Mouse (Mus musculus) heart, adult 8-10 months (tissue): ENCODE results near the gene Mfap3. TPM values are rescaled to one million over a fixed set of nuclear protein-coding genes. Genes with fewer than 3 reads are reported as not detected.
"Not testable (repeated sequence)": the region's sequence is repeated elsewhere in the genome, so short reads cannot be mapped to it uniquely, and the experiment has no call there.

Experiments
- DNase-seq: peaks from one replicate; pipeline ENCODE4 v3.0.0; 2022; ENCODE audit warnings: low spot score
- total RNA-seq, 4 experiments: library from RNA; stranded (reverse); gene quantifications; 2 replicates each; pipeline ENCODE4 v1.2.4; 2022

Mfap3 gene
- total RNA-seq, 4 experiments from 2014 or later: 9.7 to 13.1 (median 11.2) TPM

GRCm38 (mm10) chr11:57529111-57529510 is 10.6 kb downstream of the Mfap3 start:
- no peak for DNase-seq

GRCm38 (mm10) chr11:57531300-57531950 is 13.0 kb downstream of the Mfap3 start:
- DNase-seq: no peak

GRCm38 (mm10) chr11:57532306-57532705 is 13.8 kb downstream of the Mfap3 start:
- DNase-seq: no peak

GRCm38 (mm10) chr11:57535912-57536311 is 17.4 kb downstream of the Mfap3 start:
- DNase-seq: no peak

DNA sequence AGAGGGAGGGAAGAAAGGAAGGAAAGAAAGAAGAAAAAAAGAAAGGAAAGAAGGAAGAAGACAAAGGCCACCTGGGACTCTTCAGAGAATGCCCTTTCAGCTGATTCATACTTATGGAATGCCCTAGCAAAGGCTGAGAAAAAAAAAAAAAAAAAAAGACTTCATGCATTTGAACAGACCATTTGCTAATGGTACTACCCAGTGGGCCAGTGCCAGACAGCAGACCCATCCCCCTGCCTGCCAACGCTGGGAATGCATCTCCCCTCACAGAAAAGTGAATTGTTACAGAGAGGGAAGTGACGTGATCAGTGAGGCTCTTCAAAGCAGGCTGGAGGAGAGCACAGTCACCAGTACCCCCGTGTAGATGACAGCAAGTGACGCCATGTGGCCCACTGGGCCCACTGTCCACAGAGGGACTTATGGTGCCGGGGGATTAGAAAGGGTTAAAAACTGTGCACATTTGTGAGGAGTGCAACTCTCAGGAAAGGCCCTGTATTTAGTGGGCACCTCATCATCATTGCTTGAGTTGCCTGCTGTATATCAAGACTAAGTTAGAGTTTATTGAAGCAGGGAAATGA is 21.5 kb downstream of the Mfap3 start:
- DNase-seq: no peak

GRCm38 (mm10) chr11:57540681-57541080 is 22.2 kb downstream of the Mfap3 start:
- DNase-seq: no peak

DNA sequence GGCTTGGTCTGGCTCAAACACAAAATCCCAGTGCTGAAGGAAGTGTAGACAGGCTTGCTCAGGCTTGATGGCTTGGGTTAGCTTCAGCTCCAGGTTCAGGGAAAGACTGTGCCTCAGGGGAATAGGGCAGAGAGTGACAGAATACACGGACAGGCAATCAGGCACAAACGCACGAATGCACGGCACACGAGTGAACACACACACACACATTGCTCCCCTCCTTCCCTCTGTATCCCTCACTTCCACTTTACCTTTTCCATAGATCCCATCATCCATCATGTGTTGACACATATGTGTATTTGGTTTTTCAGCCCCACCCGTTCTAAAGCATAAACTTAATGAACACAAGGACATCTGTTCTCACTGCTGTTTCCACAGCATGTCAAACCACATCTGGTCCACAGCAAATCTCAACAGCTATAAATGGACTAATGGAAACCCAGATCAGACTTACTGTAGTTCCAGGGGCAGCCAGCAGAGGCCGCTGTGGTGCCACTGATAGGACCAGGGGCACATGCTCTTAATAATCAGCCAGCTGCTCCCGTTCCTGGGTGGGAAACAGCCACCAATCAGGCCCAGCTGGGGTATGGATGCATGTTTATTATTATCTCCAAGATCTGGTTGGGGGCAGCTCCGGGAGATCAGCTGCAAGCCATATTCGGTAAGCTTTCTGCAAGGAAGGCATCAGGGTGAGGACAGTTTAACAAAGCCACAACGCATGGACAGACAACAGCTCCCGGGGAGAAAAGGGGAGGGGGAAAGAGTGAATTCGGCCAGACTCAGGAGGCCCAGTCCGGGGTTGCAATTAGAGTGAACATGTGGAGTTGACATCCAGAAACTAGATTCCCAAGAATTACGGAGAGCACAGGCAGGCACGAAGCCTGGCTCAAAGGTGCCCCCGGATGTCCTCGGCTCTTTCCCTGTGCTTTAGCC is 30.4 kb downstream of the Mfap3 start:
- DNase-seq: peak; percentile 72

GRCm38 (mm10) chr11:57550230-57550629 is 31.8 kb downstream of the Mfap3 start:
- DNase-seq: no peak

DNA sequence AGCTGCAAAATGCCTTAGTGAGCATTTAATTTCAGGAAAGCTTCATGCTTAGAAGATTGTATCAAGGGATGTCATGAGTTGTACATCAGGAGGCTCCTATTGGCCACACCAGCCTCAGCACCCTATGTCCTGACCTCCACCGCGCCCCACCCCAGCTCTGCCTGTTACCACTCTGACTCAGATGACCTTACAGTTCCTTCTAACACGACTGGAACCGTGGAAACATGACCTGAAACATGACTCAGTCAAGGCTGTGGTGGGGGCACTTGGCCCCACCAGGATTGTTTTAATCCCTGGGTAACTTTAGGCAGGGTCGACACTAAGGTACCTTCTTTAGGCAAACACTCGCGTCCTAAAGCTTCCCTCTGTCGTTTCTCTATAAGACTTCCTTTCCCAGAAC is 32.6 kb downstream of the Mfap3 start:
- DNase-seq: no peak

GRCm38 (mm10) chr11:57553015-57553780 is 34.7 kb downstream of the Mfap3 start:
- no peak for DNase-seq

- not testable (repeated sequence) for DNase-seq
Observed at GRCm38 (mm10) chr11:57557936-57558335, 39.5 kb downstream of the Mfap3 start.

GRCm38 (mm10) chr11:57564564-57564963 is 46.1 kb downstream of the Mfap3 start:
- DNase-seq: no peak

DNA sequence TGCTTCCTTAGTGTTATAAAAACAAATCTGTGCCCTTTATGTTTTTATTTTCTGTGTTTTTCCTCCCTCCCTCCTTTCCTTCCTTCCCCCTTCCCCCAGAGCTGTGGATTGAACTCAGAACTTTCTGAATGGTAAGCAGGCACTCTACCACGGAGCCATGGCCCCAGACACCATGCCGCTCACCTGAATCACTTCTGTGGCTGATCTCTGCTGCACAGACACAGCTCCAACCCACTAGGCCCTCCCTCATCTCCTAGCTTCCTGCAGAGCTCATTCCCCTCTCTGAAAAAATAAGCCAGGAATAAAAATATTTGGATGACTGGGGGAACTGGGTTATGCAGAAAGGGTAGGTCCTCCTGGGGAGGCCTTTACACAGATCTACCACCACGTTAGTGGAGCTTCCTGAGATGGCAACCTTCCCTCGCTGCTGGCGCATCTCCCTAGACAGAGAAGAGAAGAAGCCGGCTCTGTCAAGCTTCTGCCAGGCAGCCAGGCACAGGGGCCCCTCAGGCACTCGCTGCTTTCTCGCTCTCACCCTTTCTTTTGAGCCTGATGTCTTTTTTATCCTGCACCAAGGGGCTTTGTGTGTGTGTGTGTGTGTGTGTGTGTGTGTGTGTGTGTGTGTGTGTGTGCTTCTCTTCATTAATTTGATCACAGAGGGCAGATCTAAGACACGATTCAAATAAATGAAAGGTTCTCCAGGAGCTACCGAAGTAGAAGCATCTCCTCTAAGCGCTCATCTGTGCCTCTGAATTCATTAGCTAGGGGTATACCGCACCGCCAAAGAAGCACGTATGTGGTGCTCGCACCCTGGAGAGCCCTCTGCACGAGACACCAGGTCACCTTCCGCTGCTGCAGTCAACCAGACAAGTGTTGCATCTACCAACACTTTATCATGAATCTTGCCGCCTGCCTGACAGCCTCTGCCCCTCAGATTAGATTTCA is 47.9 kb downstream of the Mfap3 start:
- DNase-seq: no peak

DNA sequence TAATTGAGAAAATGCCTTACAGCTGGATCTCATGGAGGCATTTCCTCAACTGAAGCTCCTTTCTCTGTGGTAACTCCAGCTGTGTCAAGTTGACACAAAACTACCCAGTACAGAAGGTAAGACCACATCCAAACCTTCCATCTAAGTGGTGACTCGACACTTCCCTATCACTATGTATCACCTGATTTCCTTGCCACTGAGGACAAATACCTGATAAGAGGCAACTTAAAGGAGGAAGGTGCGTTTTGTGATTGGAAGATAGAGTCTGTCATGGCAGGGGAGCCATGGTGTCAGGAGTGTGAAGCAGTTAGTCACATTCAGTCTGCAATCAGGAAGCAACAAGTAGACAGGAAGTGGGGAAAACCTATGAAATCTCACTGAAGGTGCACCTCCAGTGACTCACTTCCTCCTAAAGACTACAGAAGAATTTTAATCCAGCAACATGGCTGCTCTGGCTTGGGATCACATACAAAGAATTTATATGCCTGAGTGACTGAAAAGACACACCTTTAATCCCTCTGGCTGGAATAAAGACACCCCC is 50.6 kb downstream of the Mfap3 start:
- no peak for DNase-seq

DNA sequence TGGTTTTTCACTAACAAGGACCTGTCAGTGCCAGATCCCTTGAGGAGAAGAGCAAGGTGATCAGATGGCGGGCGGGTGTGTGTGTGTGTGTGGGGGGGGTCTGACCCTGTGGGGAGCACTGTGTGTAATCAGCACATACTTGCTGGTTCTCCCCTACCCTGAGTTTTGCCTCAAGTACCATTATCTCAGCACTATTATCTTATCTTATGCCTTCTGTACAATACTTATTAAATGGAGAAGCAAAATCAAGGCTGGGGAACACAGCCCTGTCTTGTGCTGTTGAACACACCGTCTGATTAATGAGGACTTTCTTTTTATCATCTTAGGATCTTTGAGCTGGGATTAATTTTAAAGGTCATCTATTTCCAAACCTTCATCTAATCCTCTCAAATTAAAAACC is 52.6 kb downstream of the Mfap3 start:
- no peak for DNase-seq

GRCm38 (mm10) chr11:57573686-57574274 is 55.3 kb downstream of the Mfap3 start:
- no peak for DNase-seq

DNA sequence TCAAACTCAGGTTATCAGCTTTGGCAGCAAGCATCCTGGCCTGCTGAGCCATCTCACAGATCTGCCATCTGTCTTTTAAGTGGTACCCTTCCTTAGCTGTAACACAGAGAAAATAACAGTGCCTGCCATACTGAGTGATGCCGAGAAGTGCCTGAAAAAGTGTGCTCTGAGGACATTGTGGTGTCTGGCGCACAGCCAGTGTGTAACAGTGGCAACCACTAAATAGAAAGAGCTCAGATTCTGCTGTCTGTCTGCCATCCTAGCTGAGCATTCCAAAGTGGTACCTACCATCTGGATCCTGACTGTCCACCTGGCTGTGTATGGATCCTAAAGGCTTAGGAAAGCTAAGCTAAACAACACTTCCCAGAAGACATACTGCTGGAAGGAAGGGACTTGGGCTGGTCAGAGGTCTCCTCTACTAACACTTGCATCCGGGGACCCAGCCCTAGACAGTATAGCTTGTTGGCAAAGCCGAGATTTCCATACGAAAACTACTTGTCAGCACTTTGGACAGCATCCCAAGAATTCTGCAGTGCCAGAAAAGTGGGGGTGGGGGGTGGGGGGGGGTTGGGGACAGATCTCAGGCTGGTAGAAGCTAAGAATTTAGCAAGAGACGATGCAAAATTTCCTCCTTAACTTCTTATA is 58.5 kb downstream of the Mfap3 start:
- DNase-seq: no peak

- DNase-seq: no peak
Observed at GRCm38 (mm10) chr11:57582818-57583635, 64.6 kb downstream of the Mfap3 start.
